Mouse (Mus musculus): ENCODE results near the gene Egfl7.

The Egfl7 gene

DNA sequence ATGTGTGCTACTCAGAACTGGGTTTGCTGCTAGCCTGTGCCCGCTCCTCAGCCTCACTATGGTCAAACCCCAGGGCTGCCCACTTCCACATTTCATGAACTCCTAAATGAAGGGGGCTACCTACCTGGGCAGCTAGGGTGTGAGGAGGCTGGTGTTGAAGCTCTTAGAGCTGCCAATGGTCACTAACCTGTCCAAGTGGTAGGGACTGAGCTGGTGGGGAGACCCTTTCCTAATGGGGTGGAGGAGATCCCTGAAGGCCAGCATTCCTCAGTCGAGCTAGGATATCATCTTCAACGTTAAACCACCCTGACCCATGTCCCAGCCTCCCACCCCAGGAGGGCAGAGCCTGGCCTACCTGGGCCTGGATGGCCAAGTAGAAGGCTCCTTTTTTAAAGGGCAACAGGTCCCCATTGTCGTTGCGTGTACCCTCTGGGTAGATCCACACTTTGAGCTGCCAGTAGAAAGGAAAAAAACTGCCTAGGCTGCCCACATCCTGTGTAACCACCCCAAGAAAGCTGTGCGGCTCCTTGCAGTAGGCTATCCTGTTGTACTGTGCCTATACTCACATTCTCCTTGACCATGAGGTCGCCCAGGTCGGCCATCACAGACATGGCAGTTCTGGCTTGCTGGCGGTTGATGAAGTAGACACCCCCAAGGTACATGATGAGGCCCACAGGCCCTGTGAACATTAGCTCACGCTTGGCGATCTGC, 16.1 kb downstream of the Egfl7 start:
- peaks cover 79% of the 10 kb centered on the region for H3K4me1 ChIP-seq (replicated peaks; ENCODE audit: low read depth, low read length)
- no peaks in the 10 kb centered on the region for H3K9me3 ChIP-seq (ENCODE audit: low read length)
- peaks cover 75% of the 10 kb centered on the region for H3K36me3 ChIP-seq (ENCODE audit: insufficient read depth, low read length)
- H3K4me3 ChIP-seq (replicated peaks; ENCODE audit: low read length): 0 out of 2 replicates have a peak overlapping the region, but pooled peaks have one; percentile 2
- H3K27me3 ChIP-seq (ENCODE audit: insufficient read depth, low read length): no peaks in the 10 kb centered on the region
- TF ChIP-seq POU5F1 (IDR thresholded peaks at IDR 0.05; ENCODE audit: borderline replicate concordance, low read length) (no peak), NANOG (IDR thresholded peaks at IDR 0.05; ENCODE audit: borderline replicate concordance, low read length) (no peak), CTCF (conservative IDR thresholded peaks at IDR 0.05; ENCODE audit: low read length) (no peak)

DNA sequence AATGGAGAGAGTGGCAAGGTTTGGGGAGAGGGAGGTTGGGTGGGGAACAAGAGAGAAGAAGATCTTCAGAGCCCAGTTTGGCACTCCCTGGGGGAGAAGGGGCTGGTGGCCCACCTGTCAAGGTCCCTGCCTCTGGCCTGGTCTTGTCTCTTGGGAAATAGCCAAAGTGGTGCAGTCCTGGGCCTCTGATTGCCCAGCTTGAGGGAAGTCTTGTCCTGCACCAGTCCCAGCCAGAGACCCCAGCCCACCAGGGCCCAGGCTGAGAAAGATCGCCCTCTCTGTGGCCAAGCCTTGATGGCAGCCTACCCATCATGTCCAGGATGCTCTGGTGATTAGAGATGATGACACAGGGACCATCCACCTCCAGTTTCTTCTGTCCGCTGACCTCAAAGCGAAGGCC, 17.1 kb downstream of the Egfl7 start:
- TF ChIP-seq POU5F1 (IDR thresholded peaks at IDR 0.05; ENCODE audit: borderline replicate concordance, low read length) (no peak), NANOG (IDR thresholded peaks at IDR 0.05; ENCODE audit: borderline replicate concordance, low read length) (no peak)
- Histone ChIP-seq H3K27me3 (ENCODE audit: insufficient read depth, low read length) (no peaks in the 10 kb centered on the region), H3K4me1 (replicated peaks; ENCODE audit: low read depth, low read length) (peaks cover 88% of the 10 kb centered on the region), H3K4me3 (replicated peaks; ENCODE audit: low read length) (no peak overlapping the region), H3K36me3 (ENCODE audit: insufficient read depth, low read length) (peaks cover 70% of the 10 kb centered on the region), H3K9me3 (ENCODE audit: low read length) (no peaks in the 10 kb centered on the region)

DNA sequence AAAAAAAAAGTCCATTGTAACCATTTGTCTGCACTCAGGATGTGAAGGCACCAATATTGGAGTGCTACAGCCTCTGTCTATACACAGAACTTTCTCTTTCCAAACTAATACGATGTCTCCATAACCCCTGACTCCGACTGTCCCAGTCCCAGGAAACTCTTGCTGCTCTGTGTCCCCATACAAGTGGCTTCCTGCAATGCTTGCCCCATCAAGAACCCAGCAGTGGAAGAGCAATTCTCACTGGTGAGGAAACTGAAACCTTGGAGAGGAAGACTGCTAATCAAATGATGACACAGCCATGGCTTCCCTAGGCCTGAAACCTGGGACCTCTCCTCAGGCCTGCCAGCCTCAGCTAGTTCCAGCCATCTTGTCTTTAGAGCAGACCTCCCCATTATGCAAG, 18.0 kb downstream of the Egfl7 start:
- no peaks in the 10 kb centered on the region for H3K9me3 ChIP-seq (ENCODE audit: low read length)
- no peaks in the 10 kb centered on the region for H3K27me3 ChIP-seq (ENCODE audit: insufficient read depth, low read length)
- TF ChIP-seq CTCF (conservative IDR thresholded peaks at IDR 0.05; ENCODE audit: low read length): no peak
- TF ChIP-seq NANOG (IDR thresholded peaks at IDR 0.05; ENCODE audit: borderline replicate concordance, low read length): no peak
- no peak for TF ChIP-seq POU5F1 (IDR thresholded peaks at IDR 0.05; ENCODE audit: borderline replicate concordance, low read length)
- H3K4me3 ChIP-seq (replicated peaks; ENCODE audit: low read length): no peak overlapping the region
- peaks cover 62% of the 10 kb centered on the region for H3K36me3 ChIP-seq (ENCODE audit: insufficient read depth, low read length)
- H3K4me1 ChIP-seq (replicated peaks; ENCODE audit: low read depth, low read length): peaks cover 93% of the 10 kb centered on the region

DNA sequence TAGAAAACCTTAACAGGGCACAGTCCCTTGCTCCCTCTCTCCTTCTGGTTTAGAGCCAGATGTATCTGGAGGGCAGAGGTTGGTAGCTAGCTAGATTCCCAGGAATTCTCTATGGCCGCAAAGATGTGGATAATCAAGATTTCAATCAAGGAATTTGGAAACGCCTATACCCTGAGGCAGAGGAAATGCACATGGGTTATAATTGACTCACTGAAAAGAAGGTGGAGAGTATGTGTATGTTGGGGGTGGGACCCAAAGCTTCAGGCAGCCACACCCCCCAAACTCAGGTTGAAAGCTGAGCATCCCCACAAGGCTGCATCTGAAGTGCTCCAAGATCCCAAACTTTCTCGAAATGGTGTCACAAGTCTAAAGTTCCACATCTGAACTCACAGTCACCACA, 18.6 kb downstream of the Egfl7 start:
- no peak for TF ChIP-seq CTCF (conservative IDR thresholded peaks at IDR 0.05; ENCODE audit: low read length)
- TF ChIP-seq POU5F1 (IDR thresholded peaks at IDR 0.05; ENCODE audit: borderline replicate concordance, low read length): no peak
- H3K4me1 ChIP-seq (replicated peaks; ENCODE audit: low read depth, low read length): peaks cover 93% of the 10 kb centered on the region
- no peak overlapping the region for H3K4me3 ChIP-seq (replicated peaks; ENCODE audit: low read length)
- no peaks in the 10 kb centered on the region for H3K27me3 ChIP-seq (ENCODE audit: insufficient read depth, low read length)
- peaks cover 55% of the 10 kb centered on the region for H3K36me3 ChIP-seq (ENCODE audit: insufficient read depth, low read length)
- no peaks in the 10 kb centered on the region for H3K9me3 ChIP-seq (ENCODE audit: low read length)

DNA sequence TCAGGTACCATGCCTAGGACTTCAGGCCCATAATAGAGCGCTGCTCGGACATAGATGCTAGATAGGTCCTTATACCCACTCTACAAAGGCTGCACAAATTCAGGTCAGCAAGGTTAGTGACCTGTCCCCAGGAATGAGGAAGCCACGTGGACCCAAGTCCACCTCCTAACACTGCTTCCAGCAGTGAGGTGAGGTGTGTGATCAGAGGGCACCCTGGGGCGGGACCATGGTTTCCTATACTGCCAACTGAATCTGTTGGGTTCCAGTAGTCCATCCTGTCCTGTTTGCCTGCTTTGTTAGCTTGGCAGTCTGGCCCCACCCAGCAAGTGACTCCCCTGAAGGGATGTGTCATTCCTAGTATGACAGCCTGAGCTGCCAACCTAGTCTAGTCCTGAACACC, 20.2 kb downstream of the Egfl7 start:
- Histone ChIP-seq H3K4me1 (replicated peaks; ENCODE audit: low read depth, low read length) (peaks cover 87% of the 10 kb centered on the region), H3K27me3 (ENCODE audit: insufficient read depth, low read length) (no peaks in the 10 kb centered on the region), H3K36me3 (ENCODE audit: insufficient read depth, low read length) (peaks cover 42% of the 10 kb centered on the region), H3K9me3 (ENCODE audit: low read length) (no peaks in the 10 kb centered on the region), H3K4me3 (replicated peaks; ENCODE audit: low read length) (no peak overlapping the region)
- no peak for TF ChIP-seq NANOG (IDR thresholded peaks at IDR 0.05; ENCODE audit: borderline replicate concordance, low read length)

DNA sequence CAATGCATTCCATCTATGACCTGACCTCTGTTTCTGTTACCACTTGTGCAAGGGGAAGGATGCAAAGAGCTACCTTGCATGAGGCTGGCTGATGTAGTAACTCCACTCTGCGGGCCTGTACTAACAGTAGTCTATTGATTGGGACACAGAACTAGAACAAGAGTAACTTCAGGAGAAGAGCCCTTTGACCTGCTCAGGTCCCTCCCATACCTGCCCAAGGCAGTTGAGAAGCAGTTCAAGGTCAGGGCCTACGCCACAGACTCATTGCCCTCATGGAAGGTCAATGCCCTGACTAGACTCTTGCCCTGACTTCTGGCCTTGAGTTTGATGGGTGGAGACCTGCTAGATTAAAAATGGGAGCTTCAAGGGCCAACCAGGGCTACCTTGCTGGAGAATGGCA, 20.9 kb downstream of the Egfl7 start:
- H3K9me3 ChIP-seq (ENCODE audit: low read length): no peaks in the 10 kb centered on the region
- H3K27me3 ChIP-seq (ENCODE audit: insufficient read depth, low read length): no peaks in the 10 kb centered on the region
- peaks cover 35% of the 10 kb centered on the region for H3K36me3 ChIP-seq (ENCODE audit: insufficient read depth, low read length)
- TF ChIP-seq NANOG (IDR thresholded peaks at IDR 0.05; ENCODE audit: borderline replicate concordance, low read length): peak; percentile 54; the same call in 1 of the 2 replicates
- TF ChIP-seq CTCF (conservative IDR thresholded peaks at IDR 0.05; ENCODE audit: low read length): no peak
- H3K4me1 ChIP-seq (replicated peaks; ENCODE audit: low read depth, low read length): peaks cover 86% of the 10 kb centered on the region
- H3K4me3 ChIP-seq (replicated peaks; ENCODE audit: low read length): peak overlapping the region; percentile 45; the same call in 1 of the 2 replicates

DNA sequence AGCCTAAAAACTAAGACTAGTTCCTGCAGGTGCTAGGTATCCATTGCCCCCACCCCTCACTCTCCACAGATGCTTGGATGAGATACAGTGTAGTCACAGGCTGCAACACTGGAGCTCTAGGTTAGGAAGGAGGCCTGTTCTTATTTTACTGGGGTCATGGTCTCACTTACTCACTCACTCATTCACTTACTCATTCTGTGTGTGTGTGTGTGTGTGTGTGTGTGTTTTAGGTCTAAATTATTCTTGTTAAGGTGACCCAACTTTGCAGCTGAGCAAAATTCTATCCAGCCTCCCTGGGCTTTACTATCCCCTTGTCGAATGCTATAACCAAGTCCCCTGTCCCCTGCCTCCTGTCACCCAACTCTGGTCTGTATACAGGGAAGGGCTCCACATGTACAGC, 21.8 kb downstream of the Egfl7 start:
- Histone ChIP-seq H3K4me1 (replicated peaks; ENCODE audit: low read depth, low read length) (peaks cover 87% of the 10 kb centered on the region), H3K9me3 (ENCODE audit: low read length) (no peaks in the 10 kb centered on the region), H3K36me3 (ENCODE audit: insufficient read depth, low read length) (peaks cover 26% of the 10 kb centered on the region), H3K4me3 (replicated peaks; ENCODE audit: low read length) (no peak overlapping the region), H3K27me3 (ENCODE audit: insufficient read depth, low read length) (no peaks in the 10 kb centered on the region)
- no peak for TF ChIP-seq NANOG (IDR thresholded peaks at IDR 0.05; ENCODE audit: borderline replicate concordance, low read length)
- no peak for TF ChIP-seq CTCF (conservative IDR thresholded peaks at IDR 0.05; ENCODE audit: low read length)
- no peak for TF ChIP-seq POU5F1 (IDR thresholded peaks at IDR 0.05; ENCODE audit: borderline replicate concordance, low read length)

DNA sequence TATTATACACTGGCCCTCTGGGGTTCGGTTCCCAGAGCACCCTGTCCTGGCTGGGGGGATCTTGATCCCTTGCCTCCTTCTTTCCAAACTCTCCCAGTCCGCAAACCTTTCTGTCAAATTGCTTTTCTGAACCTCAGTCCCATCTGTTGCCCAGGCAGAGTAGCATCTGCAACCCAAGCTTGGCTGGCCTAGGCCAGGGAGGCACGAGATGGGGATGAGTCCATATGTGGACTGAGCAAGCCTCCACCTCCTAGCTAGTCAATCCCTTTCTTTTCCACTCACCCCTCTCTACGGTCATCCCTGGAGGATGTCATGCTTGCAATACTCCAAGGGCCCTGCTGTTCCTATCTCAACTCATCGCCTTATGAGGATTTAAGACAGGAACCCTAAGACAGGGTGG, 22.8 kb downstream of the Egfl7 start:
- Histone ChIP-seq H3K9me3 (ENCODE audit: low read length) (no peaks in the 10 kb centered on the region), H3K36me3 (ENCODE audit: insufficient read depth, low read length) (peaks cover 17% of the 10 kb centered on the region; the same call in 1 of the 2 replicates), H3K4me1 (replicated peaks; ENCODE audit: low read depth, low read length) (peaks cover 88% of the 10 kb centered on the region), H3K27me3 (ENCODE audit: insufficient read depth, low read length) (no peaks in the 10 kb centered on the region), H3K4me3 (replicated peaks; ENCODE audit: low read length) (peak overlapping the region; percentile 88)
- TF ChIP-seq NANOG (IDR thresholded peaks at IDR 0.05; ENCODE audit: borderline replicate concordance, low read length): no peak
- no peak for TF ChIP-seq CTCF (conservative IDR thresholded peaks at IDR 0.05; ENCODE audit: low read length)
- no peak for TF ChIP-seq POU5F1 (IDR thresholded peaks at IDR 0.05; ENCODE audit: borderline replicate concordance, low read length)

DNA sequence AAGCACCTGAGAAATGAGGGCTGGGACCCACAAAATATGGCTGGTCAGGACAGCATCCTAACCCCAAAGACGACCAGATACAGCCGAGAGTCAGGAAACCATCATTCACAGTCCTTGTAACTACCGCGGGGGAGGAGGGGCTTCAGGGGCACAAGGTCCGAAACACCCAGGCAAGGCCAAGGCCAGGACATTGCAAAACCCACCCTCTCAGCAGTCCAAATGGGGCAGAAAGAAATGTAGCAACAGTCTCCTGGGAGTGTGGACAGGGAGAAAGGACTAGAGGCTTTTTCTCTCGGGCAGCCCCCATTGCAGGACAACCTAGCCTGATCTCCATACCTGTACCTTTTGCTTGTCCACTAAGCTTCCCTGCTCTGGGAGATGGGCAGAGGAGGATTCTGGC, 23.3 kb downstream of the Egfl7 start:
- TF ChIP-seq NANOG (IDR thresholded peaks at IDR 0.05; ENCODE audit: borderline replicate concordance, low read length) (no peak), CTCF (conservative IDR thresholded peaks at IDR 0.05; ENCODE audit: low read length) (no peak), POU5F1 (IDR thresholded peaks at IDR 0.05; ENCODE audit: borderline replicate concordance, low read length) (no peak)
- Histone ChIP-seq H3K36me3 (ENCODE audit: insufficient read depth, low read length) (peaks cover 17% of the 10 kb centered on the region; the same call in 1 of the 2 replicates), H3K4me3 (replicated peaks; ENCODE audit: low read length) (peak overlapping the region; percentile 88), H3K4me1 (replicated peaks; ENCODE audit: low read depth, low read length) (peaks cover 88% of the 10 kb centered on the region), H3K9me3 (ENCODE audit: low read length) (no peaks in the 10 kb centered on the region), H3K27me3 (ENCODE audit: insufficient read depth, low read length) (no peaks in the 10 kb centered on the region)

Data from E14TG2a.4 (cell line).